Mouse (Mus musculus): ENCODE measurements around the gene Tshz2.

DNA sequence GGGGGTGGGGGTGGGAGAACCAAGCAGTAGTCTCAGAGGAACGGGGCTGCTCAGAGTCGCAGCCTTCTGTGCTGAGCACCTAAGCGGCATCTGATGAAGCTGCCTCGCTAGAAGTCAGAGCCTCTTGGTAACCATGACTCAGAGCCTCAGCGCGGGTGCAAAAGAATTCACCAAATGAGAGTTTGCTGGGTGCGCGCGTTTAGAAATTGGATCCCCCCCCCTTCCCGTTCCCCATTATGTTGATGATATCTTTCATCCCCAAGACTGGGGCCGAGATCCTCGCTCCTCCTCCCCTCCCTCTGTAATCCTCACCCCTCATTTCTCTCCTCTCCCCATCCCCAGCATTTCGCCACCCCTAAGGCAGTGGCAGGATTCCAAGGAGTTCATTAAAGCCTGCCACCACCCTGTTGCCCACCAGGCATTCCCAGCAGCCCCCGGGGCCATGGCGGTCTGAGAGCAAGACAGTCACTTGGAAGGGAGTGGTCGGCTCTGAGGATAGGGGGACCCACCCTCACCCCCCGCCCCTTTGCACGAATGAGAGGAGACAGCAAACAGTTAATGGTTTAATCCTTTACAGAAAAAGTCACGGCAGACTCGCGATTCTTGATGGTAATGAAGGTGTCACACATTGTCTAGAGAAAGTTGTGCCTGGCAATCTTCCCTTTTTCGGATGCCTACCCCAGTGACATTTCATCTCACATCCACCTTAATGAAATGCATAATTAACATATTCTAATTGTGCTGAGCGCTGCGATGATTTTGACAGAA, 328.8 kb downstream of the Tshz2 start:
- no peak for TF ChIP-seq CTCF (IDR thresholded peaks at IDR 0.05; ENCODE audit: control insufficient read depth, insufficient read depth, insufficient read length)
- TF ChIP-seq MYOD1 (IDR thresholded peaks at IDR 0.05; ENCODE audit: control insufficient read depth, insufficient read length, low read depth): no peak
- no peak for TF ChIP-seq USF1 (IDR thresholded peaks at IDR 0.05; ENCODE audit: low read depth)
- TF ChIP-seq CEBPB (IDR thresholded peaks at IDR 0.05; ENCODE audit: low read depth): no peak
